Mouse (Mus musculus): ENCODE measurements around the gene Kif11. TPM values are rescaled to one million over a fixed set of nuclear protein-coding genes. Genes with fewer than 3 reads are reported as not detected.

The Kif11 gene
- total RNA-seq, 2 experiments from 2014 or later: 0.45 to 0.53 TPM

DNA sequence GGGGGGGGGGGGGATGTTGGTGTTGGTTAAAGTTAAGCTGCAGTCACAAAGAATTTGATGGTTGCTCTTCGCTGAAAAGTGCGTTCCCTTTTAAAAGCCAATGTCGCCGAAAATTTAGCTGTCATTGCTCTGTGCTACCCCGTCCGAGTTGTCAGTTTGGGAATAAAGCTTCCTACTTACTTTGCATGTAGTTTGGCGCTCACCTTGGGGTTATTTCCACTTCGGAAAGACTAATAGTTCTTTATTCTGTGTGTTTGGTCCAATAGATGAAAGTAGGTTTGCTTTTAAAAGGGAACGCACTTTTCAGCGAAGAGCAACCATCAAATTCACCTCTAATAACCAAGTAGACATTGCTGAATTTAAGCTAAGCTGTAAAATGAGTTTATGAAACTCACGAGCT lies 638 bp downstream of the Kif11 start:
- DNase-seq (ENCODE audit: low spot score in 2 of 2): no peak

DNA sequence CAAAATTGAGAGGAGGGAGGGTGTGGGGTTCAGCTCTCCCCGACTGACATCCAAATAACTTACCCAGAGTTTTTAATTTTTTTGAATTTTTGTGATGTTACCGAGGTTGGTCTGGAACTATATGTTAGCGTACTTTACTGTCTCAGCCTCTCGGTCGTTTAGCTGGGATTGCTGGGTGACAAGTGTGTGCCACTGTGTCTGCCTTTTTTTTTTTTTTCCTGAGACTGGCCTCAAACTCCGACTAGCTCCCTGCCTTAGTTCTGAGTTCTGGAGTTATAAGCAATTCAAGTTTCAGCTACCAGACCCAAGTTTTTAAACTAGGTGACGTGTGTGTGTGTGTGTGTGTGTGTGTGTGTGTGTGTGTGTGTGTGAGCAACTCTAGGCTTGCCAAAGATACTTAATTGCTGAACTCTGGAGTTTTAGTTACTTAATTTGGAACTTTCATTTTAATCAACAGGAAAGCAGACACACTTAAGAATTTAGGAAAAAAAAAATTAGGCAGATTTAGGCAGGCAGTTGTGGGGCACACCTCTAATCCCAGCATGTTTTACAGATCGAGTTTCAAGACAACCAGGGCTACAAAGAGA lies 1.3 kb downstream of the Kif11 start:
- DNase-seq (ENCODE audit: low spot score in 2 of 2): no peak

DNA sequence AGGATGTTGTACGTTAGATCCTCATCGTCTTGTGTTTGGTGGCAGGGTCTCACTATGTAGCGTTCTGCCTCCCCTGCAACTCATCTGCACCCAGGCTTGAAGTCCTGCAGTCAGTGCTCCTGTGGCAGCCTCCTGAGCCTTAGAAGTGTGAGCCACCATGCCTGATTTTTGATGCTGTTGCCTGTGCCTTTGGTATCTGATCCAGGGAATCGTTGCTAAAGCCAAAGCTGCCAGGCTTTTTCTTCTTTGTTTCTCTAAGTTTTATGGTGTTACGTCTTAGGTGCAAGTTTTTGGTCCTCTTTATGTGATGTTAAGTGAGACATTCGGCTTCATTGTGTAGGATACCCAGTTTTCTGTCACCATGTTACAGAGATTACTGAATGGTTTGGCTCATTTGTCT lies 2.6 kb downstream of the Kif11 start:
- no peak for DNase-seq (ENCODE audit: low spot score in 2 of 2)

DNA sequence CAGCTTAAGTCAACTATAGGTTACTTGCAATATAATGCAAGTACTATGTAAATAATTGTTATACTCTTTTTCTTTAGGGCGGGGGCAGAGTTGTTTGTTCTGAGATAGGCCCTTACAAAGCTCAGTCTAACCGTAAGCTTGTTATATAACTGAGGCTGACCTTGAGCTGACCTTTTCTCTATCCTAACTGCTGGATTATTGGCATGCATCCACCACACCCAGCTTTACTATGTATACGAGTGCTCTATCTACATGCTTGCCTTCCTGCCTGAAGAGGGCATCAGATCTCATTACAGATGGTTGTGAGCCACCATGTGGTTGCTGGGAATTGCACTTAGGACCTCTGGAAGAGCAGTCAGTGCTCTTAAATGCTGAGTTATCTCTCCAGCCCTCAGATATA lies 9.9 kb downstream of the Kif11 start:
- DNase-seq (ENCODE audit: low spot score in 2 of 2): no peak

DNA sequence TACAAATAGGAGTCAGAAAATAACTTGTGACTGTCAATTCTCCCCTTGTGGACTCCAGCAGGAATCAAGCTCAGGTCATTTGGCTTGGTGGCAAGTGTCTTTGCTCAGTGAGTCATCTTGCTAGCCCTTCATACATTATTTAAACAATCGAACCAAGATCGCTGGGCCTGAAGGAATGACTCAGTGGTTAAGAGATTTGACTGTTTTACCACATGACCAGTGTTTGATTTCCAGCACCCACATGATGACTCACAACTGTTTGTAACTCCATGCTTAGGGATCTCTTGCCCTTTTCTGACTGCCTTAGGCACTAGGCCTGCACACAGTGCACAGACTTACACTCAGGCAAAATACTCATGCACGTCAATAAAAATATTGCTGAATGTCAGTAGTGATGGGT lies 15.7 kb downstream of the Kif11 start:
- no peak for DNase-seq (ENCODE audit: low spot score in 2 of 2)

DNA sequence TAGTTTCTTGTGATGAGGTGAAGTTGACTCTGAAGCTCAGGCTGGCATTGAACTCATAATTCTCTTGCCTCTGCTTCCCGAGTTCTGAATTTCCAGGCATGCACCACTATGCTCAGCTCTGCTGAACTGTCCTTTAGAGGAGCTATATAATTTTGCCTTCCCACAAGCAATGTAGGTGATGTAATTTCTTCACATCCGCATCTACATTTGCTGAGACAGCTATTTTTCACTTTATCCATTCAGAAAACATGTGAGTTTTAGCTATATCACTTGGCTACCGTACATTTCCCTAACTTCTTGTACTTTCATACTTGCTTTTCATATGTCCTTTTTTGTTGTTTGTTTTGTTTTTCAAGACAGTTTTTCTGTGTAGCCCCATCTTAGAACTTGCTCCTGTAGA lies 20.1 kb downstream of the Kif11 start:
- DNase-seq (ENCODE audit: low spot score in 2 of 2): no peak

DNA sequence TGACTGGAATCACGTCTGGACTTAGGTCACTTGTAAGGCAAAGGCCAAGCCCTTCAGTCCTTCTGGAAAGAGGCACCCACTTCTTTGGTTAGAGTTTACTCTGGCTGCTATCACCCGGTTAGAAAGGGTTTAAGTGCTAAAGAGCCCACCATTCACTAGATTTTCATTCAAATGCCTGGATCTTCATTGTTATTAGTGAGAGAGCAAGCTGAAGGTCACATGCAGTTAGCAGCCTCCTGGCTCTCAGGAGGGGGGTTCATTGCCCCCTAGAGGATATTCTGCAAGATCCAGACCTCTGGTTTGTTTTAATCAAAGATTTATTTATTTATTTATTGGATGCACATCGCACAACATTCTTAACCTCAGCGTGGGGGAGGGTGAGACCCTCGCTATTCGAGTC lies 24.7 kb downstream of the Kif11 start:
- no peak for DNase-seq (ENCODE audit: low spot score in 2 of 2)

DNA sequence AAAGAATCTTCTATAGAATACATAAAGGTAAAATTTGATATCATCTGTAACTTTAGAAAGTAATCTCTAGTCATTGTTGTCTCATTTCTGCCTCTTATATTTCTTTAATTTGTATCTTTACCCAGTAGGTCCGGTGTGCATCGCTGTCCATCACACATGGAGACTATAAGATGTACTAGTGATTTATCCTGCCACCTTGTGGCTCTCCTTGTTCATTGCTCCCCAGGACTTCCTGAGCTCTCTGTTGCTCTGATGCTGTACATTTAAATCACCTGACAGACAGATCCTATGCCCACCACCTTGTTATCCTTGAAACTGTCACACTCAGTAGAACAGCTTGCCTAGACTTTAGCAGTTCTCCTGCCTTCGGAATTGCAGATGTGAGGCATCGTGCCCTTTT lies 42.1 kb downstream of the Kif11 start:
- DNase-seq (ENCODE audit: low spot score in 2 of 2): peak; percentile 27 to 33

DNA sequence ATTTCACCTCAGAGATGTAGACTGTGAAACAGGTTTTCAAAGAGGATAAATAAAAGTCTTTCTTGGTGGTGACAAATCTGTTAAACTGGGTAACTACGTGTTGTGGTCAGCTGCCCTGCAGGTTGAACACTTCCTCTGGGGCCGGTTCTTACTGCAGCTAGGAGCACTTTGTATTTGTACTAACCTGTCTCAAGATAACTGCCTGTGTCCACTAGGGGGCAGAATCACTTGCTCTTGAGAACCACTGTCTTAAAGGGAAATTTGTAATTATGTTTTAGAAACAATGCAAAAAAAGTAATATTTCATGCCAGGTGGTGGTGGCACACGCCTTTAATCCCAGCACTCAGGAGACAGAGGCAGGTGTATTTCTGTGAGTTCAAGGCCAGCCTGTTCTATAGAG lies 43.4 kb downstream of the Kif11 start:
- peak; percentile 37 to 50 for DNase-seq (ENCODE audit: low spot score in 2 of 2)

DNA sequence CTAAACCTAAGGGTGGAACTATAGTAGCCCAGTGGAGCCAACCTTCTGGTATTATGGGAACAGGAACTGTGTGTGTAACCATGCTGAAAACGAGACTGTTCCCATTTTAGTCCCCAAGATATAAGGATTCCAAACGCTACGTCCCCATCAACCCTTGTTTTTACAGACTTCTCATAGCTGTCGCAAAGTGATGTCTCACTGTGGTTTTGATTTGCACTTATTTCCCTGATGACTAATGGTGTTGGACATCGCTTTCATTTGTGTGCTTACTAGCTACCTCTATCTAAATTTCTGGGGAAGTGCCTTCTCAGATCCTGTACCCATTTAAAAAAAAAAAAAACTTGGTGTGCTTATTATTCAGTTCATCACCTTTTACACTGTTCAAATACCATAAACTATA lies 52.4 kb downstream of the Kif11 start:
- no peak for DNase-seq (ENCODE audit: low spot score in 2 of 2)

DNA sequence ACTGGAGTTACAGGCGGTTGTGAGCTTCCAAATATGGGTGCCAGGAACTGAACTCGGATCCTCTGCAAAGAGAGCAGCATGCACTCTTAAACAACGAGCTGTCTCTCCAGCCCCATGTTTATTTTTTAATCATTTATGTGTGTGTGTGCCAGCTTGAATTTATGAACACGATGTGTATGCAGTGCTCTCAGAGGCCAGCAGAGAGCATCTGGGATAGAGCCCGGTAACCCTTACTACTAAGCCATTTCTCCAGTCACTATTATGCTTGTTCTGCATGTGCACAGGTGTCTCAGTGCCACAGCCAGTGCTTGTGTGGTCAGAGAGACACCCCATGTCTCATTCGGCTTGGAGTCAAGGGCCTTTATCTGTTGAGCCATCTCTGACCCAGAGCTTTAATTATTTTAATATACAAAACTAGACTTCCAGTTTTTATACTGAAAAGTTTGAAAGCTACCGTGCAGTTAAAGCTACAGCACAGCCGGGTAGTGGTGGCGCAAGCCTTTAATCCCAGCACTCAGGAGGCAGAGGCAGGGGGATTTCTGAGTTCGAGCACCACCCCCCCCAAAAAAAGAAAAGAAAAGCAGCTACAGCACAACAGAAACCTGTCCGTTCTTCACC lies 55.0 kb downstream of the Kif11 start:
- DNase-seq (ENCODE audit: low spot score in 2 of 2): no peak

DNA sequence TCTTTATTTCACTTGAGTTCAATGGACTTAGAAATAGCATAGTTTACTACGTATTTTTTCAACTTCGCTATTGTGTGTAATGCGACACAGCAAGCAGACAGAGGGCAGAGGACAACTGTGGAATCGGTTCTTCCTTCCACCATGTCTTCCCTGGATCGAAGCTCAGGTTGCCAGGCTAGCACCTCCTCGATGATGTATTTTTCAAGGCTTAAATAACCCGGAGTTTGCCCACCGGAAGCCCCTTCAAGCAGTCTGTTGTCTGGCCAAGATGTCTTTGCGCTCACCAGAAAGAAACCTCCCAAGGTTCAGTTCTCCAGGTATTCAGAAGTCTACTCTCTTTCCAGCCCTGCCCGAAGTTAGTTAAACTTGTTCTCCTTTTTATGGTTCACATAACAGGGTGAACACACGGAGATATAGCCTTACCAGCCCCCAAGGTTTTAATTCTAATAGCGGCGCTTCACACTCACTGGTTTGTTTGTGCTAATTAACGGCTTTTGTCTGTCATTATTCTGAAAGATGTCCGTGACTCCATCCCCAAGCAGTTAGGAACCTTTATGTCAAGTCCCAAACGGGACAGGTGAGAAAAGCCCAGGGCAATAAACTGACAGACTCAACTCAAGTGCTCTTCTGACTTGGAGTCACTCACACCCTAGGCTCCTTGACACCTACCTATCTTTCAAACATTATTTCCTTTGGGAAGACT lies 56.8 kb downstream of the Kif11 start:
- DNase-seq (ENCODE audit: low spot score in 2 of 2): no peak

DNA sequence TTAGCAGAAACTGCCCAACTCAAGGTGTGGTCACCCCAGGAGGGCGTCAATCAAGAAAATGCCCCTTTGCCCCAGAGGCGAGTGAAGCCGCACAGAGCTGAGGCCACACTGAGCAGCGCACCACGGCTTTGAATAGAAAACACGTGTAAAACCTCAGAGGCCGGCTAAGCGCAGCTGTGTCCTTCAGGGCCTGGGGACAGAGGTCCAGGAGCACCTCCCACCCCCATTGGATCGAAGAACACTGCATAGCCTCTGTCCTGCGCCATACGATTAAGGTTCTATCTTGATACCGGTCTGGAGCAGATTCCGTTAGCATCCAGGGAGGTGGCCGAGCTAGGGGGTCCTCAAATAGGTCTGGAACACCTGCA lies 57.7 kb downstream of the Kif11 start:
- peak in 1 of 2 experiments; percentile 2 for DNase-seq (ENCODE audit: low spot score in 2 of 2)

DNA sequence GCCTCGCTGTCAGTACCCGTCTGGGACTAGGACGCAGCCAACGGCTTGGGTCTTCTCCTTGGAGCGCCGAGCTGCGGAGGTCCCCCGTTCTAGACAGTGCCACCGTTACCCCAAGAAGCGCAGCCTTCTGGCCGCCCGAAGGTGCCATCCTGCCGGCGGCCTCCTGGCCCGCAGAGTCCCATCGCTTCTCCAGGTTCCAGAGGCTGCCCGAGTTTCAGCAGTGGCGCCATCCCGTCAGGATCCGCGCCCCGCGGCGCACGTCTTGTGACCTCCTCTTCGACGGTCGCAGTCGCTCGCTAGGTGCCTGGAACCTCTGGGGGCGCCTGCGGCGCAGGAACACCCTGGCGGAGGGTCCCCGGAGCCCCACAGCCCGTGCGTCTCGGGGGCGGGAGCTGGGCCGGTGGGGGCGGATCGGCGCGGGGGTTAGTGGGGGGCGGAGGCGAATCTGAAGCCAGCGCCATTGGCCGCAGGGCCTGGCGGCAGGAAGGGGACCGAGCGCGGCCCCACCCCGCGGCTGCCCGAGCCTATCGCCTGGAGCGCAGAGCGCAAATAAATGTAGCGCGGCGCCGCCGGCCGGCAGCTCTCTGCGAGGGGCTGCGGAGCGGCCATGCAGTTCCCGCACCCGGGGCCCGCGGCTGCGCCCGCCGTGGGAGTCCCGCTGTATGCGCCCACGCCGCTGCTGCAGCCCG lies 58.2 kb downstream of the Kif11 start, which contains the start of gene Hhex:
Hhex (plus strand) TSS at position 548 of the 689 bp plus-strand sequence.
- DNase-seq (ENCODE audit: low spot score in 2 of 2): peak; percentile 36 to 38

DNA sequence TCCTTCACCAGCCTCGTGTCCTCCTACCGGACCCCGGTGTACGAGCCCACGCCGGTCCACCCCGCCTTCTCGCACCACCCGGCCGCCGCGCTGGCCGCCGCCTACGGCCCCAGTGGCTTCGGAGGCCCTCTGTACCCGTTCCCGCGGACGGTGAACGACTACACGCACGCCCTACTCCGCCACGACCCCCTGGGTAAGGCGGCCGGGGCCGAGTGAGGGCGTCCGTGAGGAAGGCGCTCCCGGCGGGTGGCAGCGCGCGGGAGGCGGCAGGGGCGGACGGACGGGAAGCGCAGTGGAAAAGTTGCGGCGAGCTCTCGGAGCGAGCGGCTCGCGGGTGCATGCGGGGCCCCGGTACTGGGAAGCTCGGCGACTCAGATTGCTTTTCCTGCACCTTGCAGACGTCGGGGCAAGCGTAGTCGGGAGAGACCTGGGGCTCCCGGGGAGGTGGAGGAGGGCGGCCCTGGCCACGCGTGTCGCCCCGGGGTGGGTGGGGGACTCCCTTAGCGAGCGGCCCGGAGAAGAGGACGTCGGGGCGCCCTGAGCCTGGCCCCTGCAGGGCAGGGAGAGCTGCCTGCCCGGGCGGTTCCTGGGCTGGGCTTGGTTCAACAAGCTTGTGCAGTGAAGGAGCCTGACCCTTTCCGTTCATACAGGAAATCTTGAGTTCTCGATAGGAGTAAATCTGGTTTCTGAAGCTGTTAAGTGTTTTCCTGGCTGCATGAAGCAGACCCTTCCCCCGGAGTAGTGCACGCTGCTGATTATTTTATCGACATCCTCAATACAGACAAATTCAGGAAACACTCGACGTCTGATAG lies 59.0 kb downstream of the Kif11 start:
- peak; percentile 7 to 17 for DNase-seq (ENCODE audit: low spot score in 2 of 2)

DNA sequence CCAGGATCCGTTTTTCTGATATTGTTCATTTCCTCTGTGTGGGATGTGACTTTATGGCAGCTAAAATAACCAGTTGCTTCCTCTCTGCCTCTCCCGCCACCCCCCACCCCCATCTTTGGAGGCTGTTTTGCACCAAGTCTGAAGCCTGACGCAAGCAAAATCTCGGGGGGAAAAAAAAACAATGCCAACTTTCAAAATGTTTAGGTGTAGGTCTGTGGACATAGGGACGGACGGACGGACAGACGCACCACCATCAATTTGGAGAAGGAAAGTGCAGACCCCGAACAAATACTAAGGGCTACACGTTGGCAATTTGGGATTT lies 59.6 kb downstream of the Kif11 start:
- DNase-seq (ENCODE audit: low spot score in 2 of 2): no peak

DNA sequence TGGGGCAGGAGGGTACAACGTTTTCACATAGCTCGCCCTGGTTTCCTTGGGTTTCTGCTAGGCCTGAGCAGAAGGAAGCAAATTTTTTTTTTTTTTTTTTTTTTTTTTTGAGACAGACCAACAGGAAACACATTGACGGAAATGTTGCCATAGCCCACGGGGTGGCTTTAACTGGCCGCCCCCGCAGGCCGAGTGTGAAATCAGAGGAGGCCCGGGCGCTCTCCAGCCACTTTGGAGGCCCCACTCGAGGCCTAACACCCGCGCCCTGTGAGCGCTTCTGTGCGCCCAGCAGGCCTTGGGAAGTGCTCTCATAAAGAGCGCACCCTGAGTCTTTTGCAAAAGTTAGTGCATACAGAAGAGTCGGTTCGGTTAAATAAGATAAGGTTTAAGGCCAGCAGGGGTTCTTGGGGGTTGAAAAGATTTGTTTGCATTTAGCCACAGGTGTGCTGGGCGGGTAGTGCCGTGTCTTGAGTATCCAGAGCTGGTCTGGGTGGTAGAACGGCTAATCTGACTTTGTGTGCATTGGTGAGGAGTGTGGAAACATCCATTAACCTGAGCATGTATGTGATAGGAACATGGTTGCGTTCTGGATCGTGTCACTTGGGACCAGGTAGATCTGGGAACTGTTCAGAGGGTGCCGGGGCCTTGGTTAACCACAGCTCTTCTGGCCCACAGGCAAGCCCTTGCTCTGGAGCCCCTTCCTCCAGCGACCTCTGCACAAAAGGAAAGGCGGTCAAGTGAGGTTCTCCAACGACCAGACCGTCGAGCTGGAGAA lies 60.5 kb downstream of the Kif11 start:
- no peak for DNase-seq (ENCODE audit: low spot score in 2 of 2)

DNA sequence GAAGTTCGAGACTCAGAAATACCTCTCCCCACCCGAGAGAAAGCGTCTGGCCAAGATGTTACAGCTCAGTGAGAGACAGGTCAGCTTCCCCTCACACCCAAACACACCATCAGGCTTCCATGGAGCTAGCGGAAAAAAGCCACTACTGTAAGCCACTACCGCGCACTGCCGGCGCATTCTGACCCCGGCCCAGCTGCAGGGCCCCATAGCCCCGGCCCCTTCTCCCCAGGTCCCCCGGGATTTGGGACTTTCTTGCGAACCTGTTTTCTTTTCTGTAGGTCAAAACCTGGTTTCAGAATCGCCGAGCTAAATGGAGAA lies 61.0 kb downstream of the Kif11 start:
- no peak for DNase-seq (ENCODE audit: low spot score in 2 of 2)

DNA sequence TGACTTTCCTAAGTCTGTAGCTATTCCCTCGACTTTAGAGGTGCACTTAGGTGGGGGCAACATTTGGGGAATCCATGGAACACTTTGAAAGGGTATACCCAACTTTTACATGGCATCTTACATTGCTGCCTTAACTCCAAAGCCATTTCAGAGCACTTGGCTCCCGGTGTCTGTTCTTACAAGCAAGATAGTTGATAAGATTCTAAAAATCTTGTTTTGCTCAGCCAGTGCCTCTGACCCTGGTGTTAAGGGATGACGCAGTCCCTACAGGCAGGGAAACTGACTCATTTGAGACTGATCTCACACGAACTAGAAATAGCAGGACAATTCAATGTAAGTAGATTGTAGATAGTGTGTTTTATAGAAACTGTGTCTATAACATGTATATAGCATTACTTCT lies 64.0 kb downstream of the Kif11 start:
- DNase-seq (ENCODE audit: low spot score in 2 of 2): no peak

DNA sequence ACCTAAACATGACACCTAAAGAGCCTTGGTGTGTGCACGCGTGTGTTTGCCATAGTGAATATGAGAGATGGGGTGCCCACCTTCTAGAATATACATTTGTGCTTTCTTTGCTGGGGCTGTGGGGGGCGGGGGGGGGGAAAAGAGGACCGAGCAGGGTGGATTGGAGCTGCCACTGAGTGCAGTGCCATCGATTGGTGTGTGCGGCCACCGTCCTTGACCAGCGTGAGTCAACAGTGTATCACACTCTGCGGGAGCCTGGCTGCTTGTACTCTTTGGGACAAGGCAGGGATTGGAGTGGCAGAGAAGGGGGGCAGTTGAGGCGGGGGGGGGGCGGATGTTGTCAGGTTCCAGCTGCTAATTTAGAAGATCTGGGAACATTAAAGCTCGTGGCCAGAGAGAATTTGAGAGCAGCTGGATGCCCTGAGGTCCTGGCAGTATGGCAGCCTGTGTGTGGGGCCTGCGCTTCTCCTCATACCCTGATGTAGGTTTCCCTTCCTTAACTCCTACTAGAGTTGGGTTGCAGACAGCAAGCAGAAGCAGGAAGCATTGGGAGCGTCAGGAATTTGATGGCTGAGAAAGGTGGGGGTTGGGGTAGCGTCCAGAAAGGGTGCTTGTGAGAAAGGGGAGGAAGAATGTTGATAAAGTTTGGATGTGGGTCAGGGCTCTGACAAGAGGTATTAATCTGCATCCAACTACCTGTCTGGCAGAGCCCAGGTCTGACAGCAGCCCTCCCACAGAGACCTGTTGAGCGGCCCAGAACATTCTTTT lies 64.7 kb downstream of the Kif11 start:
- DNase-seq (ENCODE audit: low spot score in 2 of 2): no peak
